Mouse (Mus musculus): Measurements from ENCODE around the gene A430005L14Rik. TPM values are rescaled to one million over a fixed set of nuclear protein-coding genes. Genes with fewer than 3 reads are reported as not detected.
"Not testable (repeated sequence)": the region's sequence is repeated elsewhere in the genome, so short reads cannot be mapped to it uniquely, and the experiment has no call there.

The A430005L14Rik gene
- 10 to 100 TPM in 1 of 2 experiments, 1 to 10 TPM in 1; 9.6 to 10.1 TPM for total RNA-seq (2021)
- long read RNA-seq, experiment 1, transcript A430005L14Rik-201 (4 exons, 1,098 nt), result major isoform, 9 of 13 reads
- long read RNA-seq, experiment 1, partial matches to known transcripts, result 0 of 13 reads
- long read RNA-seq, experiment 1, other reads (novel, unspliced or antisense), result 1 of 13 reads
- long read RNA-seq, experiment 2, transcript A430005L14Rik-201 (4 exons, 1,098 nt), result major isoform, 15 of 18 reads
- long read RNA-seq, experiment 2, partial matches to known transcripts, result 0 of 18 reads
- long read RNA-seq, experiment 2, other reads (novel, unspliced or antisense), result 2 of 18 reads

- DNase-seq, result peak; percentile 98
- intact Hi-C loops (cut with DNase I; ENCODE audit: low total_unique reads), result no loop called here
Observed at GRCm38 (mm10) chr4:153956569-153957405, at the start of gene A430005L14Rik. TSS of gene A430005L14Rik (plus strand) at chr4:153957237.

- intact Hi-C loops (cut with DNase I; ENCODE audit: low total_unique reads), result no loop called here
- peak; percentile 24 for DNase-seq
Observed at GRCm38 (mm10) chr4:153907573-153907972, 49.5 kb upstream of the A430005L14Rik start.

GRCm38 (mm10) chr4:153913635-153914034 lies 43.4 kb upstream of the A430005L14Rik start:
- DNase-seq, result no peak
- intact Hi-C loops (cut with DNase I; ENCODE audit: low total_unique reads), result no loop called here

GRCm38 (mm10) chr4:153917773-153918500 lies 39.1 kb upstream of the A430005L14Rik start:
- intact Hi-C loops (cut with DNase I; ENCODE audit: low total_unique reads), result no loop called here
- no peak for DNase-seq

GRCm38 (mm10) chr4:153920517-153921233 lies 36.4 kb upstream of the A430005L14Rik start:
- intact Hi-C loops (cut with DNase I; ENCODE audit: low total_unique reads), result no loop called here
- DNase-seq, result no peak

GRCm38 (mm10) chr4:153922090-153922489 lies 34.9 kb upstream of the A430005L14Rik start:
- intact Hi-C loops (cut with DNase I; ENCODE audit: low total_unique reads); DNase-seq: not testable (repeated sequence)

- intact Hi-C loops (cut with DNase I; ENCODE audit: low total_unique reads), result no loop called here
- DNase-seq, result no peak
Observed at GRCm38 (mm10) chr4:153928772-153929299, 28.2 kb upstream of the A430005L14Rik start.

- intact Hi-C loops (cut with DNase I; ENCODE audit: low total_unique reads), result no loop called here
- no peak for DNase-seq
Observed at GRCm38 (mm10) chr4:153929425-153929824, 27.6 kb upstream of the A430005L14Rik start.

GRCm38 (mm10) chr4:153929921-153930320 lies 27.1 kb upstream of the A430005L14Rik start:
- DNase-seq, result no peak
- intact Hi-C loops (cut with DNase I; ENCODE audit: low total_unique reads), result no loop called here

GRCm38 (mm10) chr4:153943243-153943642 lies 13.8 kb upstream of the A430005L14Rik start:
- no peak for DNase-seq
- intact Hi-C loops (cut with DNase I; ENCODE audit: low total_unique reads), result no loop called here

GRCm38 (mm10) chr4:153944261-153944660 lies 12.8 kb upstream of the A430005L14Rik start:
- DNase-seq, result no peak
- intact Hi-C loops (cut with DNase I; ENCODE audit: low total_unique reads), result no loop called here

- intact Hi-C loops (cut with DNase I; ENCODE audit: low total_unique reads), result no loop called here
- DNase-seq, result no peak
Observed at GRCm38 (mm10) chr4:153945741-153946140, 11.3 kb upstream of the A430005L14Rik start.

GRCm38 (mm10) chr4:153950372-153950771 lies 6.7 kb upstream of the A430005L14Rik start:
- DNase-seq, result no peak
- intact Hi-C loops (cut with DNase I; ENCODE audit: low total_unique reads), result no loop called here

GRCm38 (mm10) chr4:153951150-153951549 lies 5.9 kb upstream of the A430005L14Rik start:
- no peak for DNase-seq
- intact Hi-C loops (cut with DNase I; ENCODE audit: low total_unique reads), result no loop called here

GRCm38 (mm10) chr4:153951692-153952091 lies 5.3 kb upstream of the A430005L14Rik start:
- intact Hi-C loops (cut with DNase I; ENCODE audit: low total_unique reads), result no loop called here
- no peak for DNase-seq

GRCm38 (mm10) chr4:153955651-153956050 lies 1.4 kb upstream of the A430005L14Rik start:
- intact Hi-C loops (cut with DNase I; ENCODE audit: low total_unique reads), result no loop called here
- DNase-seq, result no peak

GRCm38 (mm10) chr4:153957444-153958250 lies 610 bp downstream of the A430005L14Rik start:
- intact Hi-C loops (cut with DNase I; ENCODE audit: low total_unique reads), result no loop called here
- DNase-seq, result no peak

GRCm38 (mm10) chr4:153962631-153963030 lies 5.6 kb downstream of the A430005L14Rik start:
- no peak for DNase-seq
- intact Hi-C loops (cut with DNase I; ENCODE audit: low total_unique reads), result no loop called here
